Mouse (Mus musculus) kidney, embryonic 15.5 days (tissue): ENCODE results near the gene Ier5. TPM values are rescaled to one million over a fixed set of nuclear protein-coding genes. Genes with fewer than 3 reads are reported as not detected.

Experiments used
- ATAC-seq: fragments of 200-750 bp; cut with Nextera tagmentation; replicated peaks from 2 replicates; pipeline ENCODE4 v1.8.0; 2017; ENCODE audit warnings: moderate TSS enrichment; ENCODE audit not compliant: low FRiP score
- H3K27ac ChIP-seq: fragments of 300-500 bp; sonication (generic); 2 replicates; pipeline ENCODE4 v1.5.1; 2015; ENCODE audit warnings: mild to moderate bottlenecking, inconsistent platforms
- H3K27me3 ChIP-seq: fragments of 300-500 bp; sonication (generic); 2 replicates; pipeline ENCODE4 v1.6.1; 2015; ENCODE audit warnings: inconsistent platforms
- H3K36me3 ChIP-seq: fragments of 300-500 bp; sonication (generic); 2 replicates; pipeline ENCODE4 v1.6.1; 2015; ENCODE audit warnings: inconsistent platforms
- H3K4me1 ChIP-seq: fragments of 300-500 bp; sonication (generic); 2 replicates; pipeline ENCODE4 v1.6.1; 2015; ENCODE audit warnings: inconsistent platforms
- H3K4me2 ChIP-seq: fragments of 300-500 bp; sonication (generic); 2 replicates; pipeline ENCODE4 v1.6.1; 2015; ENCODE audit warnings: moderate library complexity, mild to moderate bottlenecking, inconsistent platforms
- H3K4me3 ChIP-seq: fragments of 300-500 bp; sonication (generic); replicated peaks from 2 replicates; pipeline ENCODE4 v1.5.1; 2015; ENCODE audit warnings: mild to moderate bottlenecking, inconsistent platforms
- H3K9ac ChIP-seq: fragments of 300-500 bp; sonication (generic); 2 replicates; pipeline ENCODE4 v1.6.1; 2015; ENCODE audit warnings: mild to moderate bottlenecking, inconsistent platforms
- H3K9me3 ChIP-seq: fragments of 300-500 bp; sonication (generic); replicated peaks from 2 replicates; pipeline ENCODE4 v1.6.1; 2016; ENCODE audit warnings: inconsistent platforms
- WGBS: fragments of 180-500 bp; shearing (Covaris S2); methylation state at CpG from one replicate; pipeline ENCODE4 v1.1.7; 2015; ENCODE audit warnings: mixed read lengths; 5-methylcytosine and 5-hydroxymethylcytosine counted together
- polyA plus RNA-seq: library from polyadenylated mRNA; unstranded; fragments of >200 nt; fragmentation: Nextera tagmentation; extraction: Ambion mirVana; gene quantifications from 2 replicates; pipeline ENCODE4 v1.2.1, GENCODE M21; 2015

Ier5 gene
- polyA plus RNA-seq, 1 experiment from 2014 or later = 7.6 TPM

DNA sequence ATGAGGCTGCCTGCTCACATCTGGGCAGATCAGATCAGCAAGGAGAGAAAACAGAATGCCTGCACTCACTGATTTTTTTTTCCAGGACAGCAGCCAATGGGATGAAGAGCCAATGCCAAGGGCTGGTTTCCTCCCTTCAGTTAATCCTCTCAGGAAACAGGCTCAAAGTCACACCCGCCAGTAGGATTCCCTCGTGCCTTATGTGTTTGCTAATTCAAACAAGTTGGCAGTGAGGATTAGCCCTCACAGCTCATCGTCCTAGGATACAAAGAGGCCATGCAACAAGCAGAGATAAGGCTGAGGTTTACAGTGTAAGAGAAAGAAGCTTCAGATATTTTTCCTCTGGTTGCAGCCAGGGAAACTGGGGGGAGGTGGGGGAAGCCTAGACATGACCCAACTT is 14.5 kb upstream of the Ier5 start:
- Histone ChIP-seq H3K4me2 (no peak overlapping the region), H3K36me3 (no peaks in the 10 kb centered on the region), H3K27me3 (no peaks in the 10 kb centered on the region), H3K27ac (no peak overlapping the region), H3K4me3 (no peak overlapping the region), H3K9ac (no peak overlapping the region), H3K9me3 (no peaks in the 10 kb centered on the region), H3K4me1 (peaks cover 10% of the 10 kb centered on the region)
- no peak for ATAC-seq
- WGBS = 40% methylated on average over 3 of the region's 3 CpGs

DNA sequence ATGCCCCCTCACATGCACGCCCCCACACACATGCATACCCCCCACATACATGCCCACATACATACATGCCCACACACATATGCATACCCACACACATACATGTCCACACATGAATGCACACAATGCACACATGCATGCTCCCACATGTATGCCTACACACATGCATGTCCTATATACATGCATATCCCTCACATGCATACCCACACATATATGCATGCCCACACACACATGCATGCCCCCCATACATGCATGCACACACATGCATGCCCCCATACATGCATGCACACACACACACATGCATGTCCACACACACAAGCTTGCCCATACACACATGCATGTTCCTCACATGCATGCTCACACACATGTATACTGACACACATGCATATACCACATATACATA is 13.4 kb upstream of the Ier5 start:
- no peaks in the 10 kb centered on the region for H3K36me3 ChIP-seq
- ATAC-seq = 0 out of 2 replicates have a peak, but pooled peaks have one; percentile 17
- no peaks in the 10 kb centered on the region for H3K9me3 ChIP-seq
- H3K9ac ChIP-seq = no peak overlapping the region
- no peak overlapping the region for H3K27ac ChIP-seq
- peaks cover 13% of the 10 kb centered on the region for H3K4me1 ChIP-seq
- H3K27me3 ChIP-seq = no peaks in the 10 kb centered on the region
- WGBS = 95% methylated on average over 1 of the region's 1 CpGs
- H3K4me3 ChIP-seq = no peak overlapping the region
- no peak overlapping the region for H3K4me2 ChIP-seq

- H3K4me3 ChIP-seq = no peak overlapping the region
- H3K9me3 ChIP-seq = no peaks in the 10 kb centered on the region
- H3K4me1 ChIP-seq = peaks cover 13% of the 10 kb centered on the region
- no peaks in the 10 kb centered on the region for H3K27me3 ChIP-seq
- ATAC-seq = peak; percentile 64
- WGBS = 31% methylated on average over 4 of the region's 4 CpGs
- H3K27ac ChIP-seq = no peak overlapping the region
- H3K36me3 ChIP-seq = no peaks in the 10 kb centered on the region
- H3K4me2 ChIP-seq = no peak overlapping the region
- H3K9ac ChIP-seq = no peak overlapping the region
Observed at GRCm38 (mm10) chr1:155112118-155112517, 12.7 kb upstream of the Ier5 start.

DNA sequence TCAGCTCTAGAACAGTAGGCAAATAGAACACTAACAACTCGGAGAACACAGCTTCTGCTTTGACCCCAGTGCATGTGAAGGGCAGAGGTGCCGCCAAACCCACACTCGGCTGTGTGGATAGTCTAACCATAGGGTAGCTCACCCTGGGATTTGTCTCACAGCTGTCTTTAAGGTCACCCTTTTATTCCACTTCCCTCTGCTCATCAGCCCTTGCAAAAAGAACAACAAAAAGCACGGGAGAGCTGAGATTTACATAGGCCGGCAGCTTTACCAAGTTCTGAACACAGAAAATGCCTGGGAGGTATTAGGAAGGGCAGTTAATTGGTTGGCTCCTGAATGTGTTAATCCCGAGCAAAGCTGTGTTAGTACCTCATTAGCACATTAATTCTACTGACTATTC is 12.1 kb upstream of the Ier5 start:
- Histone ChIP-seq H3K4me3 (no peak overlapping the region), H3K27ac (no peak overlapping the region), H3K27me3 (no peaks in the 10 kb centered on the region), H3K36me3 (no peaks in the 10 kb centered on the region), H3K9me3 (no peaks in the 10 kb centered on the region), H3K4me1 (peaks cover 13% of the 10 kb centered on the region), H3K9ac (no peak overlapping the region), H3K4me2 (no peak overlapping the region)
- ATAC-seq = no peak
- WGBS = 37% methylated on average over 6 of the region's 6 CpGs

- no peak for ATAC-seq
- 15% methylated on average over 18 of the region's 18 CpGs for WGBS
- Histone ChIP-seq H3K27me3 (no peaks in the 10 kb centered on the region), H3K9ac (no peak overlapping the region), H3K27ac (no peak overlapping the region), H3K9me3 (no peaks in the 10 kb centered on the region), H3K4me1 (peaks cover 13% of the 10 kb centered on the region), H3K36me3 (no peaks in the 10 kb centered on the region), H3K4me3 (no peak overlapping the region), H3K4me2 (peak overlapping the region; percentile 38)
Observed at GRCm38 (mm10) chr1:155109387-155110350, 10.2 kb upstream of the Ier5 start.

DNA sequence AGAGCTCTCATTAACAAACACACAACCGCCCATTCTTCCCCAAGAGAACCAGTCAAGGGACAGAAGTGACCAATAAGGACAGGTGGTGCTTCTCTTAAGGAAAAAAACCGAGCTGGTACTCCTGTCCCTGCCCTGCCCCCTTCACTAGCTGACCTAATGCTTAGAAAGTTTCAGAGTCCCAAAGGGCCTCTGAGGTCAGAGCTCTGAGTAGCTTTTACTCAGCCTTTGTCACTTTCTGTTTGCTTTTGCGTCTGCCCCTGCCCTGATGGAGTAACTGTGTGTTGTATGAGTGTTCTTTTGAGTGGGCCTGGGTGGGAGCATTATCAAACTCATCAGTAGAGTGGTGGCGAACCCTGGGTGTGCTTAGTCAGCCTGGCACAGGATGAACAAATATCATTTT is 9.0 kb upstream of the Ier5 start:
- H3K9me3 ChIP-seq = no peaks in the 10 kb centered on the region
- no peak overlapping the region for H3K27ac ChIP-seq
- H3K27me3 ChIP-seq = no peaks in the 10 kb centered on the region
- H3K4me2 ChIP-seq = no peak overlapping the region
- 32% methylated on average over 4 of the region's 4 CpGs for WGBS
- no peaks in the 10 kb centered on the region for H3K36me3 ChIP-seq
- no peak overlapping the region for H3K9ac ChIP-seq
- no peak for ATAC-seq
- peaks cover 13% of the 10 kb centered on the region for H3K4me1 ChIP-seq
- no peak overlapping the region for H3K4me3 ChIP-seq

DNA sequence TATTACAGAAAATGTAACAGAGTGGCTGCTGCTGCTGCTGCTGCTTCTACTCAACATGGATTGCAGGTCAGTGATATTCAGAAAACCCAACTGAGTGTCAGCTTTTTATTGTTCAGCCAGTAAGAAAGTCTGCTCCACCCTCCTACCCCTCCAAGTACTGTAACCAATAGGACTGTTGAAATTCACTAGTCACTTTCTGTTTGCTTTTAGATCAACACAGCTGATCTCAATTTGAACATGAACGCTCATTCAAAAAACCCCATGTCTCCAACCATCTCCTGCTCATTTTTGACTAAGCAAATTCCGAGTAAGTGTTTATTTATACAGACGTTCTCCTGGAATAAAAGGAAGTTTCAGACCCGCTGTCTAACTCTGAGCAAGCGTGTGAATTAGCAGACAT is 8.4 kb upstream of the Ier5 start:
- no peak overlapping the region for H3K27ac ChIP-seq
- ATAC-seq = no peak
- H3K4me3 ChIP-seq = no peak overlapping the region
- no peaks in the 10 kb centered on the region for H3K27me3 ChIP-seq
- no peaks in the 10 kb centered on the region for H3K36me3 ChIP-seq
- no peaks in the 10 kb centered on the region for H3K9me3 ChIP-seq
- no peak overlapping the region for H3K9ac ChIP-seq
- peaks cover 13% of the 10 kb centered on the region for H3K4me1 ChIP-seq
- no peak overlapping the region for H3K4me2 ChIP-seq
- WGBS = 41% methylated on average over 5 of the region's 5 CpGs

- H3K9ac ChIP-seq = no peak overlapping the region
- no peaks in the 10 kb centered on the region for H3K36me3 ChIP-seq
- H3K27ac ChIP-seq = no peak overlapping the region
- WGBS = 76% methylated on average over 1 of the region's 1 CpGs
- no peaks in the 10 kb centered on the region for H3K9me3 ChIP-seq
- H3K4me3 ChIP-seq = no peak overlapping the region
- peaks cover 13% of the 10 kb centered on the region for H3K4me1 ChIP-seq
- no peak overlapping the region for H3K4me2 ChIP-seq
- no peak for ATAC-seq
- H3K27me3 ChIP-seq = no peaks in the 10 kb centered on the region
Observed at GRCm38 (mm10) chr1:155106310-155106709, 6.9 kb upstream of the Ier5 start.

GRCm38 (mm10) chr1:155103991-155104390 is 4.6 kb upstream of the Ier5 start:
- Histone ChIP-seq H3K4me1 (peaks cover 8% of the 10 kb centered on the region), H3K4me3 (no peak overlapping the region), H3K9ac (no peak overlapping the region), H3K4me2 (no peak overlapping the region), H3K27ac (no peak overlapping the region), H3K9me3 (no peaks in the 10 kb centered on the region), H3K36me3 (no peaks in the 10 kb centered on the region), H3K27me3 (no peaks in the 10 kb centered on the region)
- 84% methylated on average over 5 of the region's 5 CpGs for WGBS
- ATAC-seq = no peak

GRCm38 (mm10) chr1:155102631-155103030 is 3.2 kb upstream of the Ier5 start:
- WGBS = 78% methylated on average over 4 of the region's 4 CpGs
- Histone ChIP-seq H3K27me3 (no peaks in the 10 kb centered on the region), H3K4me3 (no peak overlapping the region), H3K4me2 (no peak overlapping the region), H3K9me3 (no peaks in the 10 kb centered on the region), H3K36me3 (no peaks in the 10 kb centered on the region), H3K27ac (no peak overlapping the region), H3K9ac (no peak overlapping the region), H3K4me1 (0 out of 2 replicates have a peak, but pooled peaks cover 6% of the 10 kb centered on the region)
- no peak for ATAC-seq

DNA sequence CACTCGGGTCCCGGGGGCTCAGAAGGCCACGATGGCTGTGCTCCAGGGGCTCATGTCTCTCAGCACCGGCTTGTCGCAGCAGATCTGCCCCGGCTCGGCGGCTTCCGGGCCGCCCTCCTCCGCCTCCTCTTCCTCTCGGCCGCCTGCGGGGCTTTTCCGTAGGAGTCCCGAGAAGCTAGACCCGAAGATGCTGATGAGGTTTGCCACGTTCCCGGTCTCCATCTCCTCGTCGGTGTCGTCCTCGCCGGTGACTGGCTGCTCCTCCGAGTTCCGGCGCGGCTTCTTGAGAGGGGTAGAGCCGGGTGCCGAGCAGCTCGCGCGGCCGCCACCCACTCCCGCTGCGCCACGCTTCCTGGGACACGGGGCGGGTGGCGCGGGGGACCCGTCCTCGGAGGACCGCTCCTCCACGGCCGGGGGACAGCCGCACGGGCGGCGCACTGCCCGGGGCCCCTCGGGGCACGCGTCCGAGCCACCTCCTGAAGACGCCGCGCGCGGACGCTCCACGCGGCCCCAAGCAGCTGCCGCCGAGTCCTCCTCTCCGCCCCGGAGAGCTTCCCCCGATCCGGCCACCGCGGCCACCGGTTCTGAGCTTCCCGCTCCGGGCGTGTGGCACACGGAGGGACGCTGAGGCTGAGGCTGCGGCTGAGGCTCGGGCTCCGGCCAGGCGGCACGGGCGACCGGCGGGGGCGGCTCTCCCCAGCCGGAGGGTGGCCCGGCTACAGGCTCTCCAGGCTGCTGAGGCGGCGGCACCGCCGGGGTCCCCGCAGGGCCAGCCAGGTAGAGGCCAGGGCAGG is 753 bp downstream of the Ier5 start:
- Histone ChIP-seq H3K27me3 (no peaks in the 10 kb centered on the region), H3K4me3 (peak overlapping the region; percentile 72), H3K36me3 (peaks cover 15% of the 10 kb centered on the region), H3K9ac (peak overlapping the region; percentile 91), H3K27ac (peak overlapping the region; percentile 89), H3K4me1 (peaks cover 37% of the 10 kb centered on the region), H3K4me2 (peak overlapping the region; percentile 67), H3K9me3 (no peaks in the 10 kb centered on the region)
- ATAC-seq = peak; percentile 77
- under 1% methylated on average over 87 of the region's 93 CpGs for WGBS

DNA sequence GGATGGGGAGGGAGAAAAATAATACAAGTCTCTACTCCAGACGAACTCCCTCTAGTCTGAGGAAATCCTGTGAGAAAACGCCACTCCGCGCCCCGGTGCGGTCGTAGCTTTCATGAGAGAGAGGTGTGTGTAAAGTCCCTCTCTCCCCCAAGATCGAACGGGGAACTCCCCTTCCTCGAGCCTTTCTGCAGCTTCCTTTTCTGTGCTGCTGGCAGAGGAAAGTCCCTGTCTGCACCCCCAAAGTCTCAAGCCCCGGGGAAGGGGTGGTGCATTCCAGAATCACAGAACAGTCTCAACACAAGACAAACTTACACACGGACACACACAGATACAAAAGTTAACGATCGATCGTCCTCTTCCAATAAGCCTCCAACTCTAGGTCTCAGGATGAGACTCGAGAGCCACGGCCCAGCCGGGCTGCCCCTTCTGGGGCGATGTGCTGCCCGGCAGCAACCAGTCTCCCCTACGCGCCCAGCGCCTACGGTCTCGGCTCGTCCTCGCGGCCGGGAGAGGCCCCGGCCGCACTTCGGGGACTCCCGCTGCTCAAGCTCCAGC is 1.4 kb downstream of the Ier5 start:
- Histone ChIP-seq H3K4me3 (peak overlapping the region; percentile 72), H3K9me3 (no peaks in the 10 kb centered on the region), H3K27ac (peak overlapping the region; percentile 89), H3K9ac (peak overlapping the region; percentile 91), H3K36me3 (peaks cover 15% of the 10 kb centered on the region), H3K4me2 (peak overlapping the region; percentile 67), H3K4me1 (peaks cover 44% of the 10 kb centered on the region), H3K27me3 (no peaks in the 10 kb centered on the region)
- under 1% methylated on average over 33 of the region's 33 CpGs for WGBS
- ATAC-seq = no peak
